Mouse (Mus musculus) intestine, embryonic 14.5 days (tissue): ENCODE measurements around the gene Tasp1. TPM values are rescaled to one million over a fixed set of nuclear protein-coding genes. Genes with fewer than 3 reads are reported as not detected.

Experiments used
- ATAC-seq: fragments of 200-750 bp; cut with Nextera tagmentation; replicated peaks from 2 replicates; pipeline ENCODE4 v1.8.0; 2017; ENCODE audit warnings: low read depth, moderate number of reproducible peaks, moderate TSS enrichment, moderate library complexity; ENCODE audit not compliant: low FRiP score, low TSS enrichment
- DNase-seq: peaks from one replicate; pipeline ENCODE4 v3.0.0-alpha.2; 2018; ENCODE audit warnings: low spot score
- H3K27ac ChIP-seq: fragments of 300-500 bp; sonication (generic); 2 replicates; pipeline ENCODE4 v1.5.1; 2014; ENCODE audit warnings: low read depth, mild to moderate bottlenecking, control low read depth
- H3K27me3 ChIP-seq: fragments of 300-500 bp; sonication (generic); replicated peaks from 2 replicates; pipeline ENCODE4 v1.6.1; 2014; ENCODE audit warnings: low read length, control low read depth; ENCODE audit not compliant: control insufficient read depth, insufficient read depth
- H3K36me3 ChIP-seq: fragments of 300-500 bp; sonication (generic); 2 replicates; pipeline ENCODE4 v1.6.1; 2014; ENCODE audit warnings: low read length, control low read depth; ENCODE audit not compliant: control insufficient read depth, insufficient read depth
- H3K4me1 ChIP-seq: fragments of 300-500 bp; sonication (generic); replicated peaks from 2 replicates; pipeline ENCODE4 v1.6.1; 2014; ENCODE audit warnings: low read length, control low read depth, mixed read lengths; ENCODE audit not compliant: control insufficient read depth, insufficient read depth
- H3K4me2 ChIP-seq: fragments of 300-500 bp; sonication (generic); 2 replicates; pipeline ENCODE4 v1.6.1; 2014; ENCODE audit warnings: low read length
- H3K4me3 ChIP-seq: fragments of 300-500 bp; sonication (generic); 2 replicates; pipeline ENCODE4 v1.5.1; 2014; ENCODE audit warnings: low read depth, low read length, control low read depth, mixed read lengths
- H3K9ac ChIP-seq: fragments of 300-500 bp; sonication (generic); 2 replicates; pipeline ENCODE4 v1.6.1; 2014; ENCODE audit warnings: mild to moderate bottlenecking, low read length
- H3K9me3 ChIP-seq: fragments of 300-500 bp; sonication (generic); 2 replicates; pipeline ENCODE4 v1.6.1; 2016; ENCODE audit warnings: low read length, control low read depth; ENCODE audit not compliant: control insufficient read depth
- WGBS: fragments of 180-500 bp; shearing (Covaris S2); extraction: QIAGEN DNeasy Blood & Tissue Kit; methylation state at CpG from one replicate; pipeline ENCODE4 v1.1.7; 2014; 5-methylcytosine and 5-hydroxymethylcytosine counted together
- polyA plus RNA-seq: library from polyadenylated mRNA; unstranded; fragments of >200 nt; fragmentation: Nextera tagmentation; extraction: Ambion mirVana; gene quantifications from 2 replicates; pipeline ENCODE4 v1.2.1, GENCODE M21; 2014

Tasp1 gene
- polyA plus RNA-seq, 1 experiment from 2014 or later: 19.5 TPM

- DNase-seq: no peak
- H3K4me3 ChIP-seq: 0 out of 2 replicates have a peak overlapping the region, but pooled peaks have one; percentile 85
- no peak overlapping the region for H3K9ac ChIP-seq
- no peaks in the 10 kb centered on the region for H3K27me3 ChIP-seq
- H3K27ac ChIP-seq: no peak overlapping the region
- WGBS: 51% methylated on average over 4 of the region's 4 CpGs
- H3K4me2 ChIP-seq: peak overlapping the region; percentile 94
- H3K9me3 ChIP-seq: no peaks in the 10 kb centered on the region
- H3K4me1 ChIP-seq: peaks cover 10% of the 10 kb centered on the region; the same call in 1 of the 2 replicates
- H3K36me3 ChIP-seq: no peaks in the 10 kb centered on the region
- ATAC-seq: no peak
Measured at GRCm38 (mm10) chr2:140067516-140067915, 911 bp upstream of the Tasp1 start.

GRCm38 (mm10) chr2:140065676-140066075 is 929 bp downstream of the Tasp1 start:
- H3K36me3 ChIP-seq: no peaks in the 10 kb centered on the region
- H3K9ac ChIP-seq: peak overlapping the region; percentile 94
- 75% methylated on average over 8 of the region's 8 CpGs for WGBS
- no peak for DNase-seq
- H3K9me3 ChIP-seq: no peaks in the 10 kb centered on the region
- no peaks in the 10 kb centered on the region for H3K27me3 ChIP-seq
- no peak for ATAC-seq
- H3K4me2 ChIP-seq: peak overlapping the region; percentile 94
- no peak overlapping the region for H3K27ac ChIP-seq
- H3K4me3 ChIP-seq: peak overlapping the region; percentile 85
- peaks cover 10% of the 10 kb centered on the region; the same call in 1 of the 2 replicates for H3K4me1 ChIP-seq

DNA sequence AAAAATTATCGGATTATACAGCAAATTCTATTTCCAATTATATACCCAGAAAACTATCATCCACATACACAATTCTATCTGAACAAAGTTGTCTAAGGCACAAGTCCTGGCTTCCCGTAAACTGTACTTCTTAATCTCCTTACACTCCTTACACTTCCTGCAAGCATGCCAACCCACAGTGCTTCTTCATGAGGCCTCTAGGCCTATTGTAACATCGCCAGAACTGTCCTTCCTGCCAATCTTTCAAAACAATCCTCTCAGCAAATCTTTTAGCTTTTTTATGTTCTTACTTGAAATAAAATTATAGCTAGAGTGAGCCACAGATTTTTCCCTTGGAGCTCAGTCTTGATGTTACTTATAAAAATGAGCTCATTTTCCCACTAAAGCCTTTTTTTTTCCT is 5.1 kb downstream of the Tasp1 start:
- DNase-seq: no peak
- WGBS: 91% methylated on average over 3 of the region's 3 CpGs

GRCm38 (mm10) chr2:140060092-140060867 is 6.3 kb downstream of the Tasp1 start:
- Histone ChIP-seq H3K4me2 (no peak overlapping the region), H3K4me1 (no peaks in the 10 kb centered on the region), H3K4me3 (no peak overlapping the region), H3K9ac (no peak overlapping the region), H3K27me3 (no peaks in the 10 kb centered on the region), H3K36me3 (peaks cover 9% of the 10 kb centered on the region; the same call in 1 of the 2 replicates), H3K27ac (no peak overlapping the region), H3K9me3 (no peaks in the 10 kb centered on the region)
- 86% methylated on average over 4 of the region's 4 CpGs for WGBS
- DNase-seq: no peak
- no peak for ATAC-seq

More for the DNA sequence above, 5.1 kb downstream of the Tasp1 start:
- H3K36me3 ChIP-seq: peaks cover 8% of the 10 kb centered on the region; the same call in 1 of the 2 replicates
- ATAC-seq: no peak
- H3K27ac ChIP-seq: no peak overlapping the region
- H3K4me2 ChIP-seq: no peak overlapping the region
- H3K4me1 ChIP-seq: peaks cover 6% of the 10 kb centered on the region; the same call in 1 of the 2 replicates
- no peak overlapping the region for H3K9ac ChIP-seq
- H3K4me3 ChIP-seq: no peak overlapping the region
- no peaks in the 10 kb centered on the region for H3K27me3 ChIP-seq
- H3K9me3 ChIP-seq: no peaks in the 10 kb centered on the region

- H3K4me2 ChIP-seq: no peak overlapping the region
- no peak overlapping the region for H3K27ac ChIP-seq
- ATAC-seq: no peak
Measured at GRCm38 (mm10) chr2:140058125-140058524, 8.5 kb downstream of the Tasp1 start.

GRCm38 (mm10) chr2:140051607-140052126 is 14.9 kb downstream of the Tasp1 start:
- Histone ChIP-seq H3K36me3 (peaks cover 63% of the 10 kb centered on the region), H3K27ac (no peak overlapping the region), H3K4me3 (no peak overlapping the region), H3K4me1 (no peaks in the 10 kb centered on the region), H3K9ac (no peak overlapping the region), H3K27me3 (no peaks in the 10 kb centered on the region), H3K4me2 (no peak overlapping the region), H3K9me3 (no peaks in the 10 kb centered on the region)
- 82% methylated on average over 2 of the region's 2 CpGs for WGBS
- ATAC-seq (no peak), DNase-seq (no peak)

More at GRCm38 (mm10) chr2:140058125-140058524, 8.5 kb downstream of the Tasp1 start:
- Histone ChIP-seq H3K9me3 (no peaks in the 10 kb centered on the region), H3K36me3 (peaks cover 21% of the 10 kb centered on the region; the same call in 1 of the 2 replicates), H3K4me1 (no peaks in the 10 kb centered on the region), H3K27me3 (no peaks in the 10 kb centered on the region), H3K4me3 (no peak overlapping the region), H3K9ac (no peak overlapping the region)
- DNase-seq: no peak
- 87% methylated on average over 6 of the region's 6 CpGs for WGBS

- 92% methylated on average over 2 of the region's 2 CpGs for WGBS
- 0 out of 2 replicates have a peak, but pooled peaks cover 12% of the 10 kb centered on the region for H3K36me3 ChIP-seq
- no peak overlapping the region for H3K27ac ChIP-seq
- H3K9me3 ChIP-seq: no peaks in the 10 kb centered on the region
- H3K4me2 ChIP-seq: no peak overlapping the region
- no peaks in the 10 kb centered on the region for H3K4me1 ChIP-seq
- H3K4me3 ChIP-seq: no peak overlapping the region
- no peak for DNase-seq
- H3K27me3 ChIP-seq: no peaks in the 10 kb centered on the region
- no peak for ATAC-seq
- no peak overlapping the region for H3K9ac ChIP-seq
Measured at GRCm38 (mm10) chr2:140042522-140043131, 24.0 kb downstream of the Tasp1 start.

GRCm38 (mm10) chr2:140042081-140042480 is 24.5 kb downstream of the Tasp1 start:
- 92% methylated on average over 10 of the region's 10 CpGs for WGBS
- no peak for DNase-seq
- Histone ChIP-seq H3K4me3 (no peak overlapping the region), H3K36me3 (0 out of 2 replicates have a peak, but pooled peaks cover 12% of the 10 kb centered on the region), H3K27ac (no peak overlapping the region), H3K27me3 (no peaks in the 10 kb centered on the region), H3K4me1 (no peaks in the 10 kb centered on the region), H3K4me2 (no peak overlapping the region), H3K9ac (no peak overlapping the region), H3K9me3 (no peaks in the 10 kb centered on the region)
- no peak for ATAC-seq
